Mouse (Mus musculus) liver, embryonic 12.5 days (tissue): ENCODE measurements at regions not wholly inside any gene's neighbourhood (a gene's known extent, or its start where the extent isn't known, plus 50 kb on each side); places are given as distances from the start of the nearest gene placed in this dataset.

Experiments
- ATAC-seq: fragments of 200-750 bp; cut with Nextera tagmentation; 2 replicates; pipeline ENCODE4 v1.8.0; 2017; ENCODE audit warnings: moderate number of reproducible peaks, mild to moderate bottlenecking, moderate library complexity
- H3K27ac ChIP-seq: fragments of 300-500 bp; sonication (generic); 2 replicates; pipeline ENCODE4 v1.5.1; 2016; ENCODE audit warnings: mild to moderate bottlenecking
- H3K27me3 ChIP-seq: fragments of 300-500 bp; sonication (generic); replicated peaks from 2 replicates; pipeline ENCODE4 v1.6.1; 2016; ENCODE audit warnings: mild to moderate bottlenecking, moderate library complexity
- H3K36me3 ChIP-seq: fragments of 300-500 bp; sonication (generic); 2 replicates; pipeline ENCODE4 v1.6.1; 2016; ENCODE audit warnings: mild to moderate bottlenecking, moderate library complexity
- H3K4me1 ChIP-seq: fragments of 300-500 bp; sonication (generic); 2 replicates; pipeline ENCODE4 v1.6.1; 2016
- H3K4me2 ChIP-seq: fragments of 300-500 bp; sonication (generic); 2 replicates; pipeline ENCODE4 v1.6.1; 2016; ENCODE audit warnings: mild to moderate bottlenecking, moderate library complexity
- H3K4me3 ChIP-seq: fragments of 300-500 bp; sonication (generic); 2 replicates; pipeline ENCODE4 v1.5.1; 2016; ENCODE audit warnings: mild to moderate bottlenecking, moderate library complexity
- H3K9ac ChIP-seq: fragments of 300-500 bp; sonication (generic); 2 replicates; pipeline ENCODE4 v1.6.1; 2016; ENCODE audit warnings: mild to moderate bottlenecking, moderate library complexity
- H3K9me3 ChIP-seq: fragments of 300-500 bp; sonication (generic); replicated peaks from 2 replicates; pipeline ENCODE4 v1.6.1; 2016; ENCODE audit warnings: mild to moderate bottlenecking, moderate library complexity
- WGBS: fragments of 180-500 bp; shearing (Covaris S2); methylation state at CpG from one replicate; pipeline ENCODE4 v1.1.7; 2016; ENCODE audit not compliant: insufficient replicate concordance; 5-methylcytosine and 5-hydroxymethylcytosine counted together

DNA sequence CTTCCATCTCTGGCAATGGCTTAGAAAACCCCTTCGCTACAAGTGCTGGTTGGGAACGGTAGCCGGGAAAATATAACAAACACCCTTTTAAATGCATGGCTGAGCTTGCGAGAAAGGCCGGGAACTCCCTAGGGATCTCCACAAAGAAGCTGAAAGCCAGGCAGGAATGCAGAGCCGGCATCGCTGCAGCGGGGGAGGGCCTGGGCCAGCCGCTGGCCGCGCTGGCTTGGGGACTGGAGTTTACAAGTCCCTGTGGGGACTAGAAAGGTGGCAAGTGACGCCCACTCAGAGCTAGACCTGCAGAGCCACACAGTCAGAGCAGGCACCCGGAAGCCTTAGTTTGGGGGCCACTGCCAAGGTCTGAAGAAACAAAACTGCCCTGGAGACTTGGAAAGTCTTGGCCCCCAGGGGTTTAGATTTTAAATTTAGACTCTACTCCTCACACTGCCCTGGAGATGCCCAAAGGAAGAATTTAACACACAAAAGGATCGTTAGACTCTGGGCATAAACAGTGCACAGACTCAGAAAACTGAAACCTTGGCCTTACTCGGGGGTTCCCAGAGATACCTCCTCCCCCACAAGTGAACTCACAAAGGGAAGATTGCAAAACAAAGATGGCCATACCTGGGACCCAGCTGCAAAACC is 59.4 kb downstream of the 1700001O22Rik start:
- ATAC-seq, result no peak
- H3K4me2 ChIP-seq, result no peak overlapping the region
- H3K4me3 ChIP-seq, result no peak overlapping the region
- H3K27ac ChIP-seq, result no peak overlapping the region
- 46% methylated on average over 15 of the region's 15 CpGs for WGBS
- H3K36me3 ChIP-seq, result no peaks in the 10 kb centered on the region
- no peak overlapping the region for H3K9ac ChIP-seq
- no peaks in the 10 kb centered on the region for H3K9me3 ChIP-seq
- H3K27me3 ChIP-seq, result no peaks in the 10 kb centered on the region
- peaks cover 22% of the 10 kb centered on the region for H3K4me1 ChIP-seq

- Histone ChIP-seq H3K27me3 (no peaks in the 10 kb centered on the region), H3K4me2 (no peak overlapping the region), H3K9me3 (no peaks in the 10 kb centered on the region), H3K4me3 (no peak overlapping the region), H3K4me1 (peaks cover 22% of the 10 kb centered on the region), H3K36me3 (no peaks in the 10 kb centered on the region), H3K9ac (no peak overlapping the region), H3K27ac (no peak overlapping the region)
- 42% methylated on average over 4 of the region's 4 CpGs for WGBS
- no peak for ATAC-seq
These were observed 60.1 kb downstream of the 1700001O22Rik start for GRCm38 (mm10) chr2:30743265-30743846.

GRCm38 (mm10) chr2:30741450-30741849 is 62.0 kb downstream of the 1700001O22Rik start:
- WGBS, result 58% methylated on average over 2 of the region's 2 CpGs
- no peak overlapping the region for H3K27ac ChIP-seq
- H3K36me3 ChIP-seq, result no peaks in the 10 kb centered on the region
- H3K4me1 ChIP-seq, result peaks cover 22% of the 10 kb centered on the region
- H3K27me3 ChIP-seq, result no peaks in the 10 kb centered on the region; the same call in 1 of the 2 replicates
- H3K9ac ChIP-seq, result no peak overlapping the region
- no peaks in the 10 kb centered on the region for H3K9me3 ChIP-seq
- no peak overlapping the region for H3K4me3 ChIP-seq
- no peak for ATAC-seq
- H3K4me2 ChIP-seq, result no peak overlapping the region

- no peak for ATAC-seq
- no peak overlapping the region for H3K4me3 ChIP-seq
- H3K4me2 ChIP-seq, result no peak overlapping the region
- H3K9me3 ChIP-seq, result no peaks in the 10 kb centered on the region
- H3K27me3 ChIP-seq, result no peaks in the 10 kb centered on the region; the same call in 1 of the 2 replicates
- H3K4me1 ChIP-seq, result peaks cover 16% of the 10 kb centered on the region
- H3K27ac ChIP-seq, result no peak overlapping the region
- H3K36me3 ChIP-seq, result no peaks in the 10 kb centered on the region
- WGBS, result 71% methylated on average over 5 of the region's 5 CpGs
- H3K9ac ChIP-seq, result no peak overlapping the region
These were observed 65.7 kb downstream of the 1700001O22Rik start for GRCm38 (mm10) chr2:30737759-30738158.

DNA sequence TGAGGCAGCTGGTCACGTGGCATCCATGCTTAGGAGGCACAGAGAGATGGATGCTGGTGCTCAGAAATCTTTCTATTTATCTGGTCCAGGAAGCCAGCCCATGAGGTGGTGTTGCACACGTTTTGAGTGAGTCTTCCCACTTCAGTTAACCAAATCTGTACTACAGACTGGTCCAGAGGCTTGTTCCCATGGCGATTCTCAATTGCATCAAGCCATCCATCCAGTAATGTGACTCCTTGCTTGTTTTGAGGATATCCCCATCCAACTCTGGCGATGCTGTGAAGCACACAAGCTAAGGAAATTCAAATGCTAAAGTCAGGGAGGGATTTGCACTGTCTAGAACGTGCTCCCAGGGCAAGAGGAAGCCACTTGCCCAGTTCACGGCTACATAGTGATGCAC is 66.8 kb downstream of the 1700001O22Rik start:
- WGBS, result 50% methylated on average over 6 of the region's 6 CpGs
- H3K4me3 ChIP-seq, result no peak overlapping the region
- H3K27ac ChIP-seq, result no peak overlapping the region
- no peaks in the 10 kb centered on the region; the same call in 1 of the 2 replicates for H3K27me3 ChIP-seq
- no peaks in the 10 kb centered on the region for H3K36me3 ChIP-seq
- no peak for ATAC-seq
- no peaks in the 10 kb centered on the region for H3K9me3 ChIP-seq
- no peak overlapping the region for H3K9ac ChIP-seq
- H3K4me2 ChIP-seq, result no peak overlapping the region
- peaks cover 8% of the 10 kb centered on the region for H3K4me1 ChIP-seq

DNA sequence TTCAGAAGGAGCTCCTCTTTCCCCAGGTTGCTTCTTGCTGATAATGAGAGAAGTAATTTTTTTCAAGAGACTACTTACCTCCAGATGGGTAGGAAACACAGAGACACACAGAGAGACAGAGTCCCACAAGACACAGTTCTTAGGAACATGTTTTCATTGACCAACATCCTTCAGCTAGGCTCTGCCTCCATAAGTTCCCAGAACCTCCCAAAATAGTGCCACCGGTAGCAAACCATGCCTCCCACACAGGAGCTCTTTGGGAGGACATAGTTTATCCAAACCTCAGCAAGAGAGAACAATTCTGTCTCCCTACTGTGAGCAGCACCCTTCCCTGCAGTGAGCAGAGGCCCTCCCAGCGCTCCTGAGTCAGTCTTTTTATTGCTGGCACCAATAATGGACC is 67.2 kb downstream of the 1700001O22Rik start:
- ATAC-seq, result no peak
- Histone ChIP-seq H3K27ac (no peak overlapping the region), H3K4me1 (peaks cover 8% of the 10 kb centered on the region), H3K36me3 (no peaks in the 10 kb centered on the region), H3K27me3 (no peaks in the 10 kb centered on the region; the same call in 1 of the 2 replicates), H3K4me3 (no peak overlapping the region), H3K9ac (no peak overlapping the region), H3K9me3 (no peaks in the 10 kb centered on the region), H3K4me2 (no peak overlapping the region)
- WGBS, result 39% methylated on average over 2 of the region's 2 CpGs

DNA sequence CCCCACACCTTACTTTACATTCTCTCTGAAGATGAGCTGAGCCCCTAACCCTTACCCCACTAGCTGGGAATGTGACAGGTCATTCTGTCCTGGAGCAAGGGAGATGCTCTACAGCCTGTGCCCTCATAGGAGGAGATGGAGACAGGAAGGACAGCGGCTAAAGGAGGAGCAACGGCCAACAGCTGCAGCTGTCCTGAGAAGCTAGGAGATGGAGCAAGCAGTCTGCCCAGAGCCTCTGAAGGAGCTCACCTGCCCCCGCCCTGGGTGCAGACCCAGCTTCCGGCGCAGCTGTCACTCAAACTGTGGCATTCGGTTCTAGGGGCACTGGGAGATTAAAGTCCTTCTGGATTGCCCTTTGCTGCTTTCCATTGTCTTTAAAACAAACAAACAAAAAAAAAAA is 69.6 kb downstream of the 1700001O22Rik start:
- Histone ChIP-seq H3K4me2 (no peak overlapping the region), H3K9ac (no peak overlapping the region), H3K27me3 (no peaks in the 10 kb centered on the region; the same call in 1 of the 2 replicates), H3K27ac (no peak overlapping the region), H3K4me3 (no peak overlapping the region), H3K9me3 (no peaks in the 10 kb centered on the region), H3K4me1 (peaks cover 8% of the 10 kb centered on the region), H3K36me3 (no peaks in the 10 kb centered on the region)
- ATAC-seq, result no peak
- WGBS, result 28% methylated on average over 6 of the region's 6 CpGs

DNA sequence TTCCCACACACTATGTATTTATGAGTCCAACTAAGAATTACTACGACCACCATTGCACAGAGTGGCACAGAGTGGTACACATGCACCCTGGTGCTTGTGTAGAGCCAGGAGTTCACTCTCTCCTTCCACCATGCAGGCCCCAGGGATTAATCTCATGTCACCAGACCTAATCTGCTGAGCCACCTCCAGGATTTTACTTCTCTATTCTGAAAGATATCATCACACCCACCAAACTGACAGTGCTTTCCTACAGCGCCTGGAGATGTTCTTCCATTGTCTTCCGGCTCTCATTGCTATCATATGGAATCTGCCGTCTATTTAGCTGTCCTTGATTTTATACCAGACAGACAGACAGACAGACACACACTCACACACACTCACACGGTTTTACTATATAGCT is 71.6 kb downstream of the 1700001O22Rik start:
- H3K27me3 ChIP-seq, result peaks cover 4% of the 10 kb centered on the region
- no peaks in the 10 kb centered on the region for H3K36me3 ChIP-seq
- ATAC-seq, result no peak
- H3K27ac ChIP-seq, result no peak overlapping the region
- H3K4me3 ChIP-seq, result no peak overlapping the region
- peaks cover 8% of the 10 kb centered on the region for H3K4me1 ChIP-seq
- 68% methylated on average over 5 of the region's 5 CpGs for WGBS
- no peak overlapping the region for H3K4me2 ChIP-seq
- no peak overlapping the region for H3K9ac ChIP-seq
- H3K9me3 ChIP-seq, result no peaks in the 10 kb centered on the region

GRCm38 (mm10) chr2:30727948-30728347 is 75.5 kb downstream of the 1700001O22Rik start:
- no peak overlapping the region for H3K9ac ChIP-seq
- no peaks in the 10 kb centered on the region for H3K36me3 ChIP-seq
- no peak overlapping the region for H3K4me2 ChIP-seq
- H3K4me3 ChIP-seq, result no peak overlapping the region
- peaks cover 35% of the 10 kb centered on the region for H3K27me3 ChIP-seq
- no peak for ATAC-seq
- no peak overlapping the region for H3K27ac ChIP-seq
- no peaks in the 10 kb centered on the region for H3K9me3 ChIP-seq
- H3K4me1 ChIP-seq, result peaks cover 15% of the 10 kb centered on the region; the same call in 1 of the 2 replicates
- WGBS, result 57% methylated on average over 6 of the region's 6 CpGs

DNA sequence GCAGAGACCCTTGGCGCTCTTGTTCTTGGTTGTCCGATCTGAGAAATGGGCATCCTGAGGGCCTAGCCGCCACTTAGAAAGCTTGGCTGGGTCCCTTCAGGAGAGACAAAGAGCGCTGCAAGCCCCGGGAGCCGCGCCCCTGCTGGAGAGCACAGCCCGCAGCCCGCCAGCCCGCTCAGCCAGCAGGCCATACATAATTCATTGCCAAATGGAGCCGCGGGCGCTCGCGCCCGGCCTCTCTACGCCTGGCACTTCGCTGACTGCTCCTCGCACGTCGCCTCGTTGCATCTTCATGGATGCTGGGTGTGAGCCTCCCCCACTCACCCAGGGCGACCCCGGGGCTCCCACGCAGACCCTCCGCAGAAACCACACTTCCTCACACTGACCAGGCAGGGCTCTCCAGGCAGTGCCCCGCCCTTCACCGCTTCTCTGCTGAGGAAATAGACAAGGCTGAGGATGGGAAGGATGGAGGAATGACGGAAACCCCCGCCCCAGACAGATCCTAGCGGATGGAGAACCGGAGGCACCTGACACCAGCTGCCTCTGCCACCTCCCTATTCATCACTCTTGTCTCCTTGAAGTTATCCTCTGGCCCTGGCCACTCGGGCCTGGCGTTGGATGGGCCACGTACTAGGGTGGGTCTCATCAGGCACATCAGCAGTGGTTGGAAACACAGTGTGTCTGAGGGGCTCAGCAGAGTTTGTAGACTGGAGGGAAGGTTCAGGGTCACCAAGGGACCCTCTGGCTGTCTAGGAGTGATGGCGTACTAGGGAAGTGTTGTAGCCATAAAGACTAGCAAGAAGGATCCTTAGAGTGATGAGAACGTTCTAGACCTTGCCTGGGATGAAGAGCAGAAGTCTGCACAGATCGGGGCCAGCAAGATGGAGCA is 77.6 kb downstream of the 1700001O22Rik start:
- WGBS, result 12% methylated on average over 38 of the region's 38 CpGs
- H3K27me3 ChIP-seq, result peaks cover 35% of the 10 kb centered on the region
- H3K4me3 ChIP-seq, result 0 out of 2 replicates have a peak overlapping the region, but pooled peaks have one; percentile 12
- H3K36me3 ChIP-seq, result no peaks in the 10 kb centered on the region
- H3K4me2 ChIP-seq, result peak overlapping the region; percentile 49
- H3K9me3 ChIP-seq, result no peaks in the 10 kb centered on the region
- H3K9ac ChIP-seq, result no peak overlapping the region
- H3K27ac ChIP-seq, result no peak overlapping the region
- no peak for ATAC-seq
- peaks cover 31% of the 10 kb centered on the region for H3K4me1 ChIP-seq

GRCm38 (mm10) chr2:30725186-30725585 is 78.3 kb downstream of the 1700001O22Rik start:
- H3K4me1 ChIP-seq, result peaks cover 37% of the 10 kb centered on the region
- no peak overlapping the region for H3K4me3 ChIP-seq
- 42% methylated on average over 10 of the region's 10 CpGs for WGBS
- no peak for ATAC-seq
- peaks cover 39% of the 10 kb centered on the region for H3K27me3 ChIP-seq
- no peak overlapping the region for H3K9ac ChIP-seq
- H3K4me2 ChIP-seq, result peak overlapping the region; percentile 49
- H3K9me3 ChIP-seq, result no peaks in the 10 kb centered on the region
- no peaks in the 10 kb centered on the region for H3K36me3 ChIP-seq
- no peak overlapping the region for H3K27ac ChIP-seq

DNA sequence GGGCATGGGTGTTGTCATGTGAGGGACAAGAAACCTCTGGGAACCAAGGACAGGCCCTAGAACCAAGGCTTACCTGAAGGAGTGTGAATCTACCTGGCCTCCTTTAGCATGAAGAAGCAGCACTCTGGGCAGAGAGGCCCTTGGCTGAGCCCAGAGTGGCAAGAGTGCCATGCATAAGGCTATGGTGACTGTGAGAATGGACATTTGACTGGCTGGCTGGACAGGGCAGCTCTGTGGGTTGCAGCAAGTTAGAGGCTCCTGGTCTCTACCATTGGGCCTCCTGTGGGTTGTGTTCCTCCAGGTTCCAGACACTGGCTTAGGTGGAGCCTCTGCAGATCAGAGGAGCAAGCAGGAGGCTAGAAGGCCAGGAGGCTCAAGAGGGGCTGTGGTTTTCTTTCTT is 78.9 kb downstream of the 1700001O22Rik start:
- Histone ChIP-seq H3K27ac (no peak overlapping the region), H3K27me3 (peaks cover 45% of the 10 kb centered on the region), H3K4me3 (no peak overlapping the region), H3K9me3 (no peaks in the 10 kb centered on the region), H3K9ac (no peak overlapping the region), H3K4me1 (peaks cover 44% of the 10 kb centered on the region), H3K36me3 (no peaks in the 10 kb centered on the region), H3K4me2 (no peak overlapping the region)
- no peak for ATAC-seq
